ENCODE assay signal across 22 mouse cellular contexts in genomic region chr2:90822978-90823377, GRCm38 (mm10). TPM values are rescaled to one million over a fixed set of nuclear protein-coding genes. Genes with fewer than 3 reads are reported as not detected.
"Had no signal": no experiment of that assay in that cellular context is flagged by ENCODE, and none has a peak within 500 bp of the region (broad histone marks: within the 10 kb centered on the region; RNA-seq: fewer than 3 reads in every experiment).

No protein-coding gene starts in this region.

- ATAC-seq: midbrain, embryonic 16.5 days had no signal

- H3K27ac ChIP-seq: midbrain, embryonic 10.5 days; midbrain, embryonic 12.5 days; neural tube, embryonic 13.5 days; neural tube, embryonic 15.5 days; stomach, embryonic 15.5 days; stomach, postnatal 0 days had no signal

- H3K9ac ChIP-seq: lung, embryonic 14.5 days; midbrain, embryonic 12.5 days; neural tube, embryonic 13.5 days; neural tube, embryonic 15.5 days; stomach, embryonic 15.5 days had no signal

- H3K27me3 ChIP-seq: midbrain, embryonic 12.5 days; neural tube, embryonic 13.5 days; neural tube, embryonic 15.5 days; stomach, embryonic 15.5 days had no signal

- H3K36me3 ChIP-seq: midbrain, embryonic 10.5 days; midbrain, embryonic 12.5 days; neural tube, embryonic 13.5 days; neural tube, embryonic 15.5 days; stomach, embryonic 15.5 days had no signal

- DNase-seq: lung, adult 18-20 months; lung, embryonic 14.5 days; lung, postnatal 10 days; lung, postnatal 4 days; midbrain, embryonic 14.5 days; retina, postnatal 1 day; right cerebral cortex, adult 18-20 months; right cerebral cortex, postnatal 25 days; right cerebral cortex, postnatal 4 days; thymus, adult 2 months; thymus, postnatal 25 days; thymus, postnatal 4 days had no signal

- H3K4me1 ChIP-seq: midbrain, embryonic 10.5 days; midbrain, embryonic 12.5 days; neural tube, embryonic 13.5 days; neural tube, embryonic 15.5 days; stomach, embryonic 15.5 days had no signal

- H3K4me3 ChIP-seq: midbrain, embryonic 10.5 days; midbrain, embryonic 12.5 days; myocyte; neural tube, embryonic 13.5 days; neural tube, embryonic 15.5 days; stomach, embryonic 15.5 days had no signal

- H3K4me2 ChIP-seq: lung, embryonic 14.5 days; midbrain, embryonic 12.5 days; neural tube, embryonic 13.5 days; neural tube, embryonic 15.5 days; stomach, embryonic 15.5 days had no signal

- H3K9me3 ChIP-seq: midbrain, embryonic 10.5 days; midbrain, embryonic 12.5 days; neural tube, embryonic 13.5 days; neural tube, embryonic 15.5 days; stomach, embryonic 15.5 days had no signal

RNA-seq across cellular contexts. Expression of gene Agbl2, which starts 40.5 kb away (rescaled TPM):
- total RNA-seq: megakaryocyte, adult 5-6 weeks; megakaryocyte-erythroid progenitor cell, adult 5-6 weeks had no signal
- polyA plus RNA-seq: myocyte had no signal
